30 mouse cellular contexts compared by ENCODE assay signal in the genomic region with DNA sequence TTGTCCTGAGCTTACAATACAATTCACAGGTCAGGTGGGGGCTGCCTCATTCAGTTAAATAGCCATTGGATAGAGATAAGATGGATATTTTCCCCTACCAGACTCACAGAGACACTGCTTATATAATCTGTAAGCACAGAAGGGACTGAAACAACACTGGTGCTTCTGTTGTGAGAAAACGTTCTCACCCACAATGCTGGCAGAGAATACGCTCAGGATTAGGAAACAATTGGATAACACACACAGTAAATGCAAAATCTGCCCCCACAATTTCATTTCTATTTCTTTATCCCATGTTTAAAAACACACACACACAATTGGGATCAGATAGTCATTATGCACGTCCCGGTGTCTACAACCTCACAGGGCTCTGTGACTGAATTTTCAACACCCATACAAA.
A peak's percentile ranks its signal among the peaks of the same experiment; 100 is the strongest.
DNase-seq lines count a peak whose midpoint lies in the region; ATAC-seq and TF ChIP-seq lines count a peak whose summit lies in the region.
"Had no signal": no experiment of that assay in that cellular context is flagged by ENCODE, and none has a peak within 500 bp of the region (broad histone marks: within the 10 kb centered on the region; RNA-seq: fewer than 3 reads in every experiment).

No protein-coding gene starts in this region.

- H3K27ac ChIP-seq in liver, postnatal 0 days (ENCODE audit: low read depth) = no peak overlapping the region
- H3K27ac ChIP-seq: embryonic facial prominence, embryonic 13.5 days; embryonic facial prominence, embryonic 15.5 days; forebrain, embryonic 10.5 days; forebrain, embryonic 12.5 days had no signal

- WGBS in liver, postnatal 0 days (ENCODE audit: insufficient replicate concordance) = 87% methylated on average over 4 of the region's 4 CpGs

- H3K4me1 ChIP-seq in liver, postnatal 0 days (ENCODE audit: insufficient read depth) = no peaks in the 10 kb centered on the region
- H3K4me1 ChIP-seq: embryonic facial prominence, embryonic 15.5 days; forebrain, embryonic 10.5 days; forebrain, embryonic 12.5 days had no signal

- no peak overlapping the region for H3K9ac ChIP-seq in liver, postnatal 0 days (replicated peaks)
- H3K9ac ChIP-seq: embryonic facial prominence, embryonic 13.5 days; embryonic facial prominence, embryonic 15.5 days; forebrain, embryonic 12.5 days had no signal

- no peaks in the 10 kb centered on the region for H3K36me3 ChIP-seq in liver, postnatal 0 days (replicated peaks; ENCODE audit: insufficient read depth, low read length)
- H3K36me3 ChIP-seq: embryonic facial prominence, embryonic 13.5 days; embryonic facial prominence, embryonic 15.5 days; forebrain, embryonic 10.5 days; forebrain, embryonic 12.5 days had no signal

- peak; percentile 67; the same call in 1 of the 2 replicates for ATAC-seq in frontal cortex, adult (ENCODE audit: low TSS enrichment)
- no peak for ATAC-seq in liver, postnatal 0 days
- ATAC-seq: activated CD4-positive, CD25-positive, alpha-beta regulatory T cell, adult 4 months; CD4-positive, CD25-positive, alpha-beta regulatory T cell, adult 4 months; forebrain, embryonic 14.5 days; Patski had no signal

- no peak overlapping the region for H3K4me3 ChIP-seq in liver, postnatal 0 days (ENCODE audit: low read depth, low read length)
- H3K4me3 ChIP-seq: embryonic facial prominence, embryonic 13.5 days; embryonic facial prominence, embryonic 15.5 days; erythroblast, embryonic 14.5 days; forebrain, embryonic 10.5 days; forebrain, embryonic 12.5 days had no signal

- H3K4me2 ChIP-seq in liver, postnatal 0 days (ENCODE audit: low read depth, low read length) = no peak overlapping the region
- H3K4me2 ChIP-seq: embryonic facial prominence, embryonic 13.5 days; embryonic facial prominence, embryonic 15.5 days; forebrain, embryonic 12.5 days had no signal

- intact Hi-C loops in left cerebral cortex, postnatal 25 days (cut with DNase I) = no loop called here

- TF ChIP-seq EP300 in liver, postnatal 0 days (IDR thresholded peaks at IDR 0.05; ENCODE audit: low read depth) = no peak

- no peaks in the 10 kb centered on the region for H3K9me3 ChIP-seq in liver, postnatal 0 days (ENCODE audit: low read length)
- H3K9me3 ChIP-seq: embryonic facial prominence, embryonic 13.5 days; embryonic facial prominence, embryonic 15.5 days; forebrain, embryonic 10.5 days; forebrain, embryonic 12.5 days; G1E had no signal

- no peak for TF ChIP-seq CTCF in liver, postnatal 0 days (IDR thresholded peaks at IDR 0.05; ENCODE audit: low read depth)

- no peak for DNase-seq in frontal cortex, postnatal 25 days (ENCODE audit: low spot score in 2 of 2)
- peak; percentile 7 to 77 for DNase-seq in layer of hippocampus, adult 18-20 months (ENCODE audit: low spot score in 2 of 2)
- DNase-seq in layer of hippocampus, postnatal 10 days (ENCODE audit: low spot score in 2 of 2) = no peak
- peak; percentile 14 to 30 for DNase-seq in left cerebral cortex, postnatal 25 days (ENCODE audit: low spot score in 2 of 2)
- DNase-seq in left cerebral cortex, adult 18-20 months (ENCODE audit: low spot score in 2 of 2) = no peak
- peak; percentile 56 for DNase-seq in layer of hippocampus, adult 9-11 months
- DNase-seq in liver, postnatal 0 days = no peak
- DNase-seq: adrenal gland, adult 8-10 months; adrenal gland, postnatal 14 days; adrenal gland, postnatal 36 days; B cell, adult 2 months; cerebellum, adult 11 months; cerebellum, adult 18-20 months; cerebellum, adult 8-10 months; cerebellum, adult 9-11 months; cerebellum, postnatal 14 days; cerebellum, postnatal 36 days; embryo, embryonic 11 days had no signal

- no peaks in the 10 kb centered on the region for H3K27me3 ChIP-seq in liver, postnatal 0 days (ENCODE audit: insufficient read depth, low read length)
- H3K27me3 ChIP-seq: CH12.LX; embryonic facial prominence, embryonic 13.5 days; embryonic facial prominence, embryonic 15.5 days; forebrain, embryonic 12.5 days; Patski had no signal

Comparison
In these comparisons a context has a peak if more than half of its experiments do, and no peak if none do; other contexts are left out.
1. DNase-seq: peak in layer of hippocampus, adult 18-20 months (2 of 2), left cerebral cortex, postnatal 25 days (2 of 2) and layer of hippocampus, adult 9-11 months (single experiment); none in frontal cortex, postnatal 25 days (0 of 2), layer of hippocampus, postnatal 10 days (0 of 2), left cerebral cortex, adult 18-20 months (0 of 2) and liver, postnatal 0 days (single experiment).